Mouse (Mus musculus): ENCODE data around the gene Abcb9. TPM values are rescaled to one million over a fixed set of nuclear protein-coding genes. Genes with fewer than 3 reads are reported as not detected.

Gene Abcb9
- polyA plus RNA-seq (2015; fragmentation: Nextera tagmentation; extraction: Ambion mirVana), result 1.9 and 3.6 TPM in 2 replicates

DNA sequence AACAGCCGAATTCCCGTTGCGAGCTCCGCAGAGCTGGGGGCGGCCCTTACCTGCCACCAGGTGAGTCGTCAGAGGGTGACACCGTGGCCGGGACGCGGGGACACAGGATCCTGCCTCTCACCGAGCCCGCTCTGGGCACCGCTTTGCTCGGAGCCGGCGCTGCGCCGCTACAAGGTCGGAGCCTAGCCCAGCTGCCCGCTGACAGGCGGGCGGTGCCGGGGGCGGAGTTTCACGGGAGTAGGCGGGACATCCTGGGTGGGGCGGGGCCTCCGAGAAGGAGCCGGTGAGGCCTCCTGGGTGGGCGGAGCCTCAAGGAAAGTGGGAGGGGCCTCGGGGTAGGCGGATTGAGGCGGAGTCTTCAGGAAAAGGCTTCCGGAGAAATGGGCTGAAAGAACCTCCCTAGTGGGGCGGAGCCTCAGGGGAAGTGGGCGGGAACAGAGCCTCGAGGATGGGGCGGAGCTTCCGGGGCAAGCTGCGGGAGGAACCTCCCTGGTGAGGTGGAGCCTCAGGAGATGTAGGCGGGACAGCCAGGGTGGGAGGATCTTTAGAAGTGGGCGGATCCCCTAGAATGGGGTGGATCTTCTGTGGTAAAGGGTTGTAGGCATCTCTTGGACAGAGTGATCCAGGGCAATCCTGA, at the start of gene Abcb9:
Abcb9 (minus strand) TSS at position 203 of the 637 bp plus-strand sequence.
- Histone ChIP-seq H3K27ac (no peak within 1 kb of the TSS), H3K9ac (peak within 1 kb of the TSS; percentile 51), H3K36me3 (no peaks in the 10 kb centered on the region), H3K4me2 (peak within 1 kb of the TSS; percentile 93), H3K4me1 (peaks cover 21% of the 10 kb centered on the region), H3K27me3 (0 out of 2 replicates have a peak, but pooled peaks cover 3% of the 10 kb centered on the region), H3K4me3 (peak within 1 kb of the TSS; percentile 51), H3K9me3 (no peaks in the 10 kb centered on the region)
- peak; percentile 87 for ATAC-seq (ENCODE audit: borderline replicate concordance, extremely low read depth, low FRiP score, low TSS enrichment)
- WGBS, result 1% methylated on average over 42 of the region's 42 CpGs

DNA sequence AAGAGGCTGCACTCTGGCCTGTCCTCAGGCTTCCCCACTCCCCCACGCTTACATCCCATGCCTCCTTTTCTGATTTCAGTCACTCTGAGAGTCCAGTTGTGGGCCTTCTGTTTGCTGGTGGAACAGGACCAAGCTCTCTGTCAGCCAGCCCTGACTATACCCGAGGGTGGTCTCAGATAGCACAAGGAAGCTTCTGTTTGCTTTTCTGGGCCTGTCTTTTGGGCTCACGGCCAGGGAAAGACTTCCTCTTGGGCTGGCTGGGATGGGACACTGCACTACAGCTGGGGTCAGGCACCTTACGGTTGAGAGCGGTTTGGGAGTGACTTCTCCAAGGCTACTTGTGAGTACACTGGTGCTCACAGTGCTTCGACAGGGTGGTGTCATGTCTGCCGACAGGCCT, 42.5 kb upstream of the Abcb9 start:
- peak; percentile 63 for ATAC-seq (ENCODE audit: borderline replicate concordance, extremely low read depth, low FRiP score, low TSS enrichment)
- Histone ChIP-seq H3K4me2 (no peak overlapping the region), H3K4me3 (no peak overlapping the region), H3K27me3 (no peaks in the 10 kb centered on the region), H3K9me3 (no peaks in the 10 kb centered on the region), H3K9ac (no peak overlapping the region), H3K27ac (no peak overlapping the region), H3K36me3 (peaks cover 21% of the 10 kb centered on the region), H3K4me1 (peaks cover 7% of the 10 kb centered on the region; the same call in 1 of the 2 replicates)
- 52% methylated on average over 7 of the region's 7 CpGs for WGBS

DNA sequence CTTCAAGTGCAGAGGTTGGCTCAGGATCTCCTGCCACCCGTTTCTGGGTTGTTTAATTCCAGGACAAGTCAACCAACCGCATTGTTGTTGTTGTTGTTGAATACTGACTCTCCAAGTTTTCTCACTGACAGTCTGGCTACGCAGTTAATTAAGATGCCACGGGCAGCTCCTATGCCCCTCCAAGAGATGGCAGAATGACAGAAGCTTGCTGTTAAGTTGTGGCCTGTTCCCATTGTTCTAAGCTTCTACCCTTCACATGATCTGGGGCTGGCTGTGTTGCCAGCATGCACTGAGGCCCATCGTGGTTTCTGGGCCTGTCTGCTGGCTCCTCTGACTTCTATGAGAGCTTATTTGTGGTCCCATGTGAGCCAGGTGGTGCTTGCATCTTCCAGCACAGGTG, 38.7 kb upstream of the Abcb9 start:
- peaks cover 7% of the 10 kb centered on the region; the same call in 1 of the 2 replicates for H3K4me1 ChIP-seq
- H3K27me3 ChIP-seq, result no peaks in the 10 kb centered on the region
- H3K27ac ChIP-seq, result no peak overlapping the region
- no peaks in the 10 kb centered on the region for H3K9me3 ChIP-seq
- H3K4me3 ChIP-seq, result no peak overlapping the region
- H3K4me2 ChIP-seq, result no peak overlapping the region
- WGBS, result 88% methylated on average over 5 of the region's 5 CpGs
- peaks cover 26% of the 10 kb centered on the region; the same call in 1 of the 2 replicates for H3K36me3 ChIP-seq
- no peak for ATAC-seq (ENCODE audit: borderline replicate concordance, extremely low read depth, low FRiP score, low TSS enrichment)
- H3K9ac ChIP-seq, result no peak overlapping the region

DNA sequence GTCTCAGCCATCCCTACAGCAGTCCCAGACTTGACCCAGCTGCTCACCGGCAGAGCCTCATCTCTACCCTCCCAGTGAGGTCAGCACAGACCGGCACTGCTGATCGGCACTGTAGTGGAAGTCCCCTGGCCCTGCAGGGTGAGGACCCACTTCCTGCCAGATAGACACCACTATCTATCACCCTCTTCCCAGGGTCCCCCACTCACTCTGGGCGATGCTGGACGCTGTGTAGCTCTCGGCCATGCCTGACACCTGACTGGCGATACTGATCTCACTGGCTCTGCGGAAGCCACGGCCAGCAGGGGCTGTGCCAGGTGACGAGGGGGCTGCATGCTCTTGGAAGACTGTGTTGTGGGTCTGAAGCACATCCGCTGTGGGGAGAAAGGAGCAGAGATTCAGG, 29.5 kb upstream of the Abcb9 start:
- no peaks in the 10 kb centered on the region for H3K27me3 ChIP-seq
- H3K4me3 ChIP-seq, result no peak overlapping the region
- H3K4me2 ChIP-seq, result no peak overlapping the region
- no peak for ATAC-seq (ENCODE audit: borderline replicate concordance, extremely low read depth, low FRiP score, low TSS enrichment)
- no peak overlapping the region for H3K27ac ChIP-seq
- 84% methylated on average over 11 of the region's 11 CpGs for WGBS
- H3K9me3 ChIP-seq, result no peaks in the 10 kb centered on the region
- H3K4me1 ChIP-seq, result no peaks in the 10 kb centered on the region
- peaks cover 45% of the 10 kb centered on the region for H3K36me3 ChIP-seq
- H3K9ac ChIP-seq, result no peak overlapping the region

DNA sequence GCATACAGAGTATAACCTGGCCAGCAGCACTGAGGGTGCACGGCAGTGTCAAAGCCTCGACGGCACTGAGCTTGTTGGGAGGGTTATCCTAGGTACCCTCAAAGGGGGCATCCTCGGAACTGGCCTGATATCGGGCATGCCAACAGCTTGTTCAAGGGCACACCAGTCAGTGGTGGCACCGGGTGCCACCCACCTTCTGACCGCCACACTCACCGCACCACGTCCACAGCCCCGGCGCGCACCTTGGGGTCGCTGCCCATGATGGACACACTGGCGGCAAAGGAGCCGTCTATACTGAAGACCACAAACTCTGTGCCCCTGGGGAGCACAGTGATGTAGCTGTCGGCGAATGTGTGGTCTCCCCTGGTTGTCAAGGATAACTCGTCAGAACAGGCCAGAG, 26.8 kb upstream of the Abcb9 start:
- peaks cover 51% of the 10 kb centered on the region for H3K36me3 ChIP-seq
- peaks cover 5% of the 10 kb centered on the region for H3K4me1 ChIP-seq
- 89% methylated on average over 18 of the region's 18 CpGs for WGBS
- H3K27me3 ChIP-seq, result no peaks in the 10 kb centered on the region
- H3K9ac ChIP-seq, result no peak overlapping the region
- H3K4me2 ChIP-seq, result no peak overlapping the region
- H3K27ac ChIP-seq, result no peak overlapping the region
- no peaks in the 10 kb centered on the region for H3K9me3 ChIP-seq
- no peak overlapping the region for H3K4me3 ChIP-seq
- no peak for ATAC-seq (ENCODE audit: borderline replicate concordance, extremely low read depth, low FRiP score, low TSS enrichment)

DNA sequence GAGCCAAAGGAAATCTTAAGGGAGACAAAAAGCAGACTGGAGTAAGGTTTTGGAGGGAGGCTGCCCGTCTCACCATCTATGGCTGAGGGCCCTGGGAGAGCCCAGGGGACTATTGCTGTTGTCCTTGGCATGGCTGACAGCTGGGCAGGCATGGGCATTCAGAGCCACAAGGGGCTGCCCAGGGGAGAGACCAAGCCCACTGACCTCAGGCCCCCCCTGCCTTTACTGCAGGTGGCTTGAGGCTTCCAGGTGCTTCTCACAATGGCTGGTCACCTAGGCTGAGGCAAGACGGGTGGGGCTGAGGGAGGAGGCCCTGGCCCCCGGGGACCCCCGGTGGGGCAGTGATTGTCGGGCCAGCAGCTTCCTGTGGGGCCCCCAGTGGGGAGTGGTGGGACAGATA, 23.6 kb upstream of the Abcb9 start:
- Histone ChIP-seq H3K4me3 (no peak overlapping the region), H3K9me3 (no peaks in the 10 kb centered on the region), H3K4me1 (peaks cover 16% of the 10 kb centered on the region), H3K9ac (no peak overlapping the region), H3K27me3 (no peaks in the 10 kb centered on the region), H3K27ac (no peak overlapping the region), H3K36me3 (peaks cover 47% of the 10 kb centered on the region), H3K4me2 (no peak overlapping the region)
- WGBS, result 62% methylated on average over 5 of the region's 5 CpGs
- ATAC-seq (ENCODE audit: borderline replicate concordance, extremely low read depth, low FRiP score, low TSS enrichment), result no peak

DNA sequence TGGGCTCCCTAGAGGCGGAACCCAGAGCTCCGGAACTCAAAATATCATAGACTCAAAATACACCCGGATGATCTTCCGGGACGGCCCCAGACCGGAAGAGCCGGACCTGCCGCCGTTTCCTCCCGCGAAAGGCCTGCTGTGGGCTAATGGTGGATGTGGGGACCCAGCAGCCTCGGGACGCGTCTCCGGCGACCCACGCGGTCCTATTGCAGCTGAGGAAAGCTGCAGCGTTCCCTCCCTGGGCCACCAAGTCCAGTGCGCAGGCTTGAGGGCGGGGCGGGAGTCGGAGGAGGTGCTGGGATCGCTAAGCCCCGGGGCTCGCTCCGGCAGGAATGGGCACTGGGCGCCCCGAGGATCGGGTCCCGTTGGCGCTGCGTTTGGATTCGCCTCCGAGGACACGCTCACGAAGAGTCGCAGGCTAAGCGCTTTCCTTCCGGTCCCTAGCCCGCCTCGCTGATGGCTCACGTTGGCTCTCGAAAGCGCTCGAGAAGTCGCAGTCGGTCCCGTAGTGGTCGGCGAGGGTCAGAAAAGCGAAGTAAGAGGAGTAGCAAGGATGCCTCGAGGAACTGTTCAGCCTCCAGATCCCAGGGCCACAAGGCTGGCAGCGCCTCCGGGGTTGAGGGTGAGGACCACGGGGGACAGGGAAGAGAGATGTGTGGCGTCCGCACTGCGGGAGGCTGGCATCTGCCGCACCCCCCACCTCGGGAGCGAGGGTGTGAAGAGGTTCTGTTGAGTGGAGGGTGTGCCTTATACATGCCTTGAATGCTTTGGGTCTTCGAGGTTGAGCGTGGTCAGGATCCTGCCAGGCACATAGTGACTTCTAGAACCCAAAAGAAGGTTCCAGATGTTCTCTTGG, 20.6 kb upstream of the Abcb9 start, which contains the start of gene Arl6ip4:
Arl6ip4 (plus strand) TSS at position 100 of the 856 bp plus-strand sequence.
- Histone ChIP-seq H3K4me2 (peak within 1 kb of the TSS; percentile 93), H3K9me3 (no peaks in the 10 kb centered on the region), H3K36me3 (peaks cover 37% of the 10 kb centered on the region), H3K4me1 (peaks cover 31% of the 10 kb centered on the region), H3K9ac (peak within 1 kb of the TSS; percentile 98), H3K27me3 (no peaks in the 10 kb centered on the region), H3K4me3 (peak within 1 kb of the TSS; percentile 99), H3K27ac (peak within 1 kb of the TSS; percentile 89)
- ATAC-seq (ENCODE audit: borderline replicate concordance, extremely low read depth, low FRiP score, low TSS enrichment), result no peak
- WGBS, result under 1% methylated on average over 64 of the region's 64 CpGs

DNA sequence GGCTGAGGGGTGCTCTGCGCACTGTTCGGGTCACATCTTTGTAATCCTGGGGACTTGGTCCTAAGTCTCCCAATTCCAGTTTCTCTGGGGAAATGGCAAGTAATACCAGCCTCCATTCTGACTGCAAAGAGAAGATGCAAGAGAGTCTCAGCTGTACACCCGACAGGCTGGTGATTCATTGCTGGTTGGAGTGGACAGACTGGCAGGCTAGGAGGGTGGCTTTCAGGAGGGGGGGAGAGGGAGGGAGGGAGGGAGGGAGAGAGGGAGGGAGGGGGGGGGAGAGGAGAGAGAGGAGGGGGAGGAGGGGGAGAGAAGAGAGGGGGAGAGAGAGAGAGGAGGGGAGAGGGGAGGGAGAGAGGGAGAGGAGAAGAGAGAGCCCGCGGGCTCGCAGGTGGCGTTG, 19.9 kb upstream of the Abcb9 start:
- 20% methylated on average over 7 of the region's 7 CpGs for WGBS

DNA sequence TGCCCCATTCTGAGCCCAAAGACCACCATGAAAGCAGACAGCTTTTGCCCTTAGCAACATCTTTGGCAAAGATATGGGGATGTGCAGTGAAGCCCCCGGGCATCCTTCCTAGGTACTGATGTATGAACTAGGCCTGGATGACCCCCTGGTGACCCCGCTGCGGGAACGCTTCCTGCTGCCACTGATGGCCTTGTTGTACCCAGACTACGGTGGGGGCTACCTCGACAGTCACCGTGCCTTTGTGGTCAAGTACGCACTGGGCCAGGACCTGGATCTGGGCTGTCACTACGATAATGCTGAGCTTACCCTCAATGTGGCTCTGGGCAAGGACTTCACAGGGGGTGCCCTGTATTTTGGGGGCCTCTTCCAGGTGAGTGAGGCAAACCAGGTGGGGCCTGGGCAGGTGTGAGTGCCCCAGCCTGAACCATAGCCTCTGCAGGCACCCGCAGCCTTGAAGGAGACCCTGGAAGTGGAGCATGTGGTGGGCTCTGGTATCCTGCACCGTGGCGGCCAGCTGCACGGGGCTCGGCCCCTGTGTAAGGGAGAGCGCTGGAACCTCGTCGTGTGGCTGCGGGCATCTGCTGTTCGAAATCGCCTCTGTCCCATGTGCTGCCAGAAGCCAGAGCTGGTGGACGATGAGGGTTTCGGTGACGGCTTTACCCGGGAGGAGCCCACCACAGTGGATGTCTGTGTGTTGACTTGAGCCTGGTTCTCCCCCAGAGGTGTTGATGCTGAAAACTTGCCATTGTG, 18.9 kb upstream of the Abcb9 start:
- no peak for ATAC-seq (ENCODE audit: borderline replicate concordance, extremely low read depth, low FRiP score, low TSS enrichment)
- no peaks in the 10 kb centered on the region for H3K27me3 ChIP-seq
- H3K4me3 ChIP-seq, result no peak overlapping the region
- H3K27ac ChIP-seq, result no peak overlapping the region
- 88% methylated on average over 24 of the region's 24 CpGs for WGBS
- peaks cover 35% of the 10 kb centered on the region for H3K4me1 ChIP-seq
- peaks cover 19% of the 10 kb centered on the region for H3K36me3 ChIP-seq
- no peak overlapping the region for H3K4me2 ChIP-seq
- no peaks in the 10 kb centered on the region for H3K9me3 ChIP-seq
- no peak overlapping the region for H3K9ac ChIP-seq

More for the DNA sequence above, 19.9 kb upstream of the Abcb9 start:
- Histone ChIP-seq H3K9ac (peak overlapping the region; percentile 98), H3K4me3 (peak overlapping the region; percentile 99), H3K4me2 (peak overlapping the region; percentile 93), H3K36me3 (peaks cover 30% of the 10 kb centered on the region), H3K9me3 (no peaks in the 10 kb centered on the region), H3K27ac (peak overlapping the region; percentile 89), H3K4me1 (peaks cover 35% of the 10 kb centered on the region), H3K27me3 (no peaks in the 10 kb centered on the region)
- no peak for ATAC-seq (ENCODE audit: borderline replicate concordance, extremely low read depth, low FRiP score, low TSS enrichment)

DNA sequence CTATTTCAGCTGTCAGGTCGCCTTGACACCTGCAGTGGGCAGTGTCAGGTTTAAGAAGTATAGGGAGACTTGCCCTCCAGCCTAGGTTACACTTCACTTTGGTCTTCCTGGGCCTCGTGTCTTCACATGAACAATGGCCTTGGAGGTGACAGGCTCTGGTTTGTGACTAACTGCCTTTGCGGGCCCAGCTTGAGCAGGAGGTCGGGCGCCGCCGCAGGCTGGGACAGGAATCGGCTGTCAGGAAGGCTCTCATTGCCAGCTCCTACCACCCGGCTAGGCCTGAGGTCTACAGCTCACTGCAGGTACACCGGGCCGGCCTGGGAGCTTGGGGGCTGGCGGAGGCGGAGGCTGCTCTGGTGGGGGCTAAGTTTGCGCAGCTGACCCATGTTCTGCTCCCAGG, 17.4 kb upstream of the Abcb9 start:
- no peak for ATAC-seq (ENCODE audit: borderline replicate concordance, extremely low read depth, low FRiP score, low TSS enrichment)
- 13% methylated on average over 14 of the region's 14 CpGs for WGBS
- Histone ChIP-seq H3K4me3 (peak overlapping the region; percentile 74), H3K27ac (peak overlapping the region; percentile 93; the same call in 1 of the 2 replicates), H3K9ac (peak overlapping the region; percentile 57), H3K27me3 (no peaks in the 10 kb centered on the region), H3K9me3 (no peaks in the 10 kb centered on the region), H3K4me2 (peak overlapping the region; percentile 93), H3K4me1 (peaks cover 35% of the 10 kb centered on the region), H3K36me3 (peaks cover 7% of the 10 kb centered on the region)

DNA sequence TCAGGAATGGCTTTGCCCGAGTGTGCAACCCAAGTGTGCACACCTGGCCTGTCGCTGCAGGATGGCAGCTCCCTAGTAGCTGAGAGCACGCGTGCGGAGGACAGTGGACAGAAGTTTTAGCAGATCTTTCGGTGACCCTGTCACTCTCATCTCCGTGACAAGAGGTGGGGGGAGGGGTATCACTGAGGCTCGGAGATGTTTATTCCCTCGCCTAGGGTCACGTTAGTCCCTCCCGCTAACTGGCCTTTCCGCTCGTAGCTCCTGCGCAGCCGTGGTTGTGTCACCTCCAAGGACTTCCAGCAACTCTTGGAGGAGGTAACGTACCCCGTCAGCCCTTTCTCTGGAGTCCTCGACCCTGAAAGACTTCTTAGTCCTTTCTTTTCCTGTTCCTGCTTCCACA, 16.9 kb upstream of the Abcb9 start:
- peak overlapping the region; percentile 93 for H3K27ac ChIP-seq
- WGBS, result under 1% methylated on average over 18 of the region's 18 CpGs
- peak overlapping the region; percentile 93 for H3K4me2 ChIP-seq
- H3K4me1 ChIP-seq, result peaks cover 31% of the 10 kb centered on the region
- 0 out of 2 replicates have a peak, but pooled peaks have one; percentile 0 for ATAC-seq (ENCODE audit: borderline replicate concordance, extremely low read depth, low FRiP score, low TSS enrichment)
- H3K36me3 ChIP-seq, result peaks cover 2% of the 10 kb centered on the region
- no peaks in the 10 kb centered on the region for H3K9me3 ChIP-seq
- no peaks in the 10 kb centered on the region for H3K27me3 ChIP-seq
- H3K9ac ChIP-seq, result peak overlapping the region; percentile 57
- H3K4me3 ChIP-seq, result peak overlapping the region; percentile 74

Data from lung, embryonic 15.5 days (tissue).